Mouse (Mus musculus) heart, adult 8-10 months (tissue): ENCODE data around the gene Dscaml1. TPM values are rescaled to one million over a fixed set of nuclear protein-coding genes. Genes with fewer than 3 reads are reported as not detected.

ENCODE experiments used
- DNase-seq: peaks from one replicate; pipeline ENCODE4 v3.0.0; 2022; ENCODE audit warnings: low spot score
- total RNA-seq, 4 experiments: library from RNA; stranded (reverse); gene quantifications; 2 replicates each; pipeline ENCODE4 v1.2.4; 2022

The Dscaml1 gene
- total RNA-seq, 4 experiments from 2014 or later, result not detected

GRCm38 (mm10) chr9:45454032-45454431, 27.6 kb downstream of the Dscaml1 start:
- DNase-seq, result no peak

DNA sequence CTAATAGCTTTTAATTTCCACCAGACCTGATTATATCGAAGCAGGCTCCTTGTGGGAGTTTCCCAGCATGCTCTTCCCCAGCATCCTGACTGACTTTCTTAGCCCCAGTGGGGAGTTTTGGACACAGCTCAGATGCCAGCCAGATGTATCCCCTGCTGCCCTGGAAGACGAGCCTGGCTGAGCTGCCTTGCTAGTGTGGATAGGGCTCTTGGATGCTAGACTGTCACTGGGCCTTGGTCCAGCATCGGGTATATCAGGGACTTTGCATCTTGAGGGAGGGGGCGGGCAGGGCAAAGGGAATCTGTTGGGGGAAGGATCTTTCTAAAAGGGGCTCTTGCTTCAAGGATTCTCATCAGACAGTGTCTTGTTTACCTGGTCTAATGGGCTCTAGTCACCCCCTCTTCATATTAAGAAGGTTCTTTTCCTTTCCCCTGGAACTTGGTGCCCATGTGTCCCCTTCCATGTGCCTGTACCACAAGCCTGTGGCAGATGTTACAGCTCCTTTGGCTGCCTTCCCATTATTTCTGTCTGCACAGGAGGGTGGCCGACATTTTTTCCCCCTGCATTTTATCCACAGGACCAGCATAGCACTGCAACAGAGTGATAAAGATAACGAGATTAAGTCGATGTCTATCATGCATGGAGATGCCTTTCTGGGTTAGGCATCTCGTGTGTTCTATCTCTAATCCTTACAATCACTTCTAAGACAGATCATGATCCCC, 28.6 kb downstream of the Dscaml1 start:
- DNase-seq, result no peak

GRCm38 (mm10) chr9:45457200-45457599, 30.8 kb downstream of the Dscaml1 start:
- DNase-seq, result no peak

DNA sequence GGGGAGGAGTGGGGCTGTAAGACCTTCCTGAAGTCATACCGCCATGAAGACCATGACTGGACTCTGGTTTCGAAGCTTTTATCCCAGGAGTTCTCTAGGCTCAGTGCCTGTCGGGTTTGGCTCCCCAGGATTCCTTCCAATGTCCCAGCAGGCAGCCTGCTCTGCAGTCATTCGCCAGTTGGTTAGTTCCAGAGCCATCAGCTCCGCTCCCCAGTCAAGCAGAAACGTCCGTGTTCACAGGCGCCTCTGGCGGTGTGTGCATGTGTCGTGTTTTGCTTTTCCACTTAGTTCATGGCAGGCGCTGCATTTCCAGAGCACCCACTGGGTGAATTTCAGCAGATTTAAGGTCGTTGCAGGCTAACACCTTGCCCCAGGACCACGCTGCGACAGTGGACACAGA, 31.9 kb downstream of the Dscaml1 start:
- no peak for DNase-seq

- DNase-seq, result no peak
Measured at GRCm38 (mm10) chr9:45465396-45466019, 39.1 kb downstream of the Dscaml1 start.

- DNase-seq, result no peak
Measured at GRCm38 (mm10) chr9:45468235-45468634, 41.8 kb downstream of the Dscaml1 start.

DNA sequence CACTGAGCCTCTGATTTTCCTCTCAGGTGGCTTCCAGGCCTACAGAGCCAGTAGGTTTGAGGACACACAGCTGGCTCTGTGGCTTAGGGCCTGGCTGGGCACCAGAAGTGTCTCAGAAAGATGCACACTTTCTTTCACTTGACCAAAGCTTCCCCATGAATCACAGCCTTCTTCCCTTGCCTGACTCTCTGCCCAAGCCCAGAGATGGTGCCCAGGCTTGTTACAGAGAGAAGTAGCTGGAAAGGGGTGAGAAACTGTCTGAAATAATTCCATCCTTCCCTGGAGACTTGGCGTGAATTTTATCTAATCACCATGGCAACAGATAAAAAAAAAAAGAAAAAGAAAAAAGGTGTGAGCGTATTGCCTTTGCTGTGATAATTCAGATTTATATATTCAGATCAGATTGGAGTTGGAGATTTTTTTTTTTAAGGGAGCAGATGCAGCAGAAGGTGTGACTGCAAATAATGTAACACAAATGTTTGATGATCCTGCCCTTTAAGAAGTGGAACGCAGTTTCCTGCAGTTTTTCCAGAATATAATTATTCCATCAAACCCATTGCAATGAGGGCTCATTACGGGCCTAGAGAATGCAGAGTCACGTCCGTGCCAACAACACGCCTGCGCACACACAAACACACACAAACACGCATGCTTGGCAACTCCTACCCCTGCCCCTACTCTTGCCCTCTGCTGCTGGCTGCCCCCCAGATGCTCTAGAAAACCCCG, 44.5 kb downstream of the Dscaml1 start:
- DNase-seq, result no peak

GRCm38 (mm10) chr9:45471691-45472090, 45.3 kb downstream of the Dscaml1 start:
- DNase-seq, result no peak

DNA sequence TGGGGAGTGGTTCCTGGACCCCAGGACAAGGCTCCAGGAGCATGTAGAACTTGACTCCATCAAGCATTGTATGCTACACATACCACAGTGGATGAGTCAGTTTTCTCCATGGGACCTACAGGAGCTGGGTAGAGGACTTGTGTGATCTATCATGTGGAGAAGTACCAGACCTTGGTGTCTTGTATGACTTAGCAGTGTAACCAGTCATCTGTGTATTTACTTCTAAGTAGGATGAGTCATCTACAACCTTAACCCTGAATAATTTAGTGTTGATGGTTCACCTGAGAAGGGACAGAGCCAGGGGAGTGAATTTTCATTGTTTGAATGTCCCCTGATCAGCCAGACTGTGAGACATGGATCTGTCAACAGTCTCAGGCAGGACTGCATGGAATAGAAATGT, 48.4 kb downstream of the Dscaml1 start:
- no peak for DNase-seq

DNA sequence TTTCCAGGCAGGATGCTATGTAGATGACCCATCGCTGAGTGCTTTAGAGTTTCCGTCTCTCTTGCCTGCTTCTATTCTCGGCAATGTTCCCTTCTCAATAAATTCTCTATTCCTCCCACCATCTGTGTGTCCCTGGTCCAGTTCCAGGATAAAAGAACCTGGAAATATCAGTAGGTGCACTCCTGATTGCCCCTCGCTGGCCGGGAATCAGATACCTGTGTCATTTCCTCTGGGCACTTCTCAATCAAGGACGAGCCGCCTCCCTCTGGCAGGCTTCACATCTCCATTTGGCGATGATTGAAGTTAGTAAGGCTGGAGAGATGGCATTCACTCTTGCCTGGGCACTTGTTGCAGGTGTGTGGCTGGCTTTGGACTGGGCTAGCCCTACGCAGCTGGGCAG, 54.5 kb downstream of the Dscaml1 start:
- DNase-seq, result no peak

- DNase-seq, result no peak
Measured at GRCm38 (mm10) chr9:45486665-45487074, 60.2 kb downstream of the Dscaml1 start.

DNA sequence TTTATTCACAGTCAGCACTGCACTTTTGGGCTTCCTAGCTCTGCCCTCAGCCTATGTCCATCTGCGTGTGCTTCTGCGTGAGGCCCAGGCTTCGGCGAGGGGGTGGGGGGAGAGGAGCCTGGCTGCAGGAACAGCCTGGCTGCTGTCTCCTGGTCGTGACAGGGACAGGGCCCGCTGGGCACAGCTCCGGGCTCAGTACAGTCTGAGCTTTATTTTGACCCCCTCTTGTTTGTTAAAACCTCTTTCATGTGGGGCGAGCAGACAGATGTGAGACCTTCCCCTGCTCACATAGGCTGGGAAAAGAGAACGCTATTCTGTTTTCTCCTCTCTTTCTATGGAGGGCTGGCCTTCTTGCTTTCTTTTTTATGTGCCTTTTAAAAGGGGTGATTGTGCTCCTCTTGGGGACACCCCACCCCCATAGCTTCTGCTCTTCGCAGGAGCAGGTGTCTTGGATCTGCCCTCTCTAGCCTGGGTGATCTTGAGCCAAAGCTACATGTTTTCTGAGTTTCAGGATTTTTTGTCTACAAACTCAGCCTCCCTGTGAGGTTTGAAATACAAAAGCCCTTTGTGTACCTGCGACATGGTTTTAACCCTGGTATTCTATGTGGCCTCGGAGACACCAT, 60.9 kb downstream of the Dscaml1 start:
- no peak for DNase-seq

DNA sequence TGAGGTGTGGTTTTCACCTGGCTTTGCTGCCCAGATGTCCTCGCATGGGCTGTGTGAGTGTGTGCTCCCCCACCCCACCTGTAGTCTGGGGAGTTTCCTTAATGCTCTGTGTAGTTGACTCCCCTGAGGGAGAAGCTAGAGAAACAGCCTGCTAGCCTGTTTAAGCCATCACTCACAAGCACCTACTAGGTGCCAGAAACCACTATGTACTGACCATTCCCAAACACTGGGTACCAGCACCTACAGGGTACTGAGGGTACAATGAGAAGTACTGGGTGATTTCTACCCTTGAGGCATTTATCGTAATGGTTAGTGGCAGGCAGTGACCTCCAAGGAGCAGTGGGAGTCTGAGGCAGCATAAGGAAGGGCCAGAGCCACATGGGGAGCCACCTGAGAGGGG, 64.5 kb downstream of the Dscaml1 start:
- no peak for DNase-seq

GRCm38 (mm10) chr9:45494889-45495288, 68.5 kb downstream of the Dscaml1 start:
- no peak for DNase-seq

- DNase-seq, result no peak
Measured at GRCm38 (mm10) chr9:45496340-45496739, 69.9 kb downstream of the Dscaml1 start.

DNA sequence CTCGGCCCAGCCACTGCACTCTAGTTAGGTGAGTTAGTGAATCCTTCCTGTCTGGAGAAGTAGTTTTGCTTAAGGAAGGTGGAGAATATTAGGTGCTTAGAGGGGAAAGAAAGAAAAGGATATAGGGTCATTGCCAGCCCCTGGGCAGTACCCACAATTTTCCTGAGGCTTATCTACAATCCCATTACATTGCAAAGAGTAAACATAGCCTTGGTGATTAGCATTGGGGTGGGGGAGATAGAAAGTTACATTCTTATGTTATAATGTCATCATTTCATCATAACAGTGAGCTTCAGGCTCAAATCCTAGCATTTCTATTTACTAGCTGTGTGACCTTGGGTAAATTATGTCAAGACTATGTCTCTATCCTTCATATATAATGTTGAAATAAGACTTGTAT, 70.5 kb downstream of the Dscaml1 start:
- no peak for DNase-seq

DNA sequence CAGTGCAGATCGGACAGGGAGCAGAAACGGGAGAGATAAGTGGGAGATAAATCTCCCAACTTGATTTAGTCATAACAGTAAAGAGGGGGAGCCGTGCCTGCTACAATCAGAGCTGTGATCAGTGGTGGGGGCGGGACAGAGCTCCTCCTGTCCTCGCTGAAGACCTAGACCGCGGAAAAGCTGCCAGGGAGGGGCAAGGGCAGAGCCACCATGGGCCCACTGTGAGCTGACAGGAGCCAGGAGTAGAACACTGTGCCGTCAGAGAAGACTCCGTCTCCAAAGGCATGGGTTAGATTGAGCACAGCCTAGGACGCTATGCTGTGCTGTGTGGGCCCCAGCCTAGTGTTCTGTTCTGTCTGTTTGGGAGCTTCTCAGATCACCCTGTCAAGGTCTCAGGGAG, 72.8 kb downstream of the Dscaml1 start:
- no peak for DNase-seq

- DNase-seq, result no peak
Measured at GRCm38 (mm10) chr9:45500071-45500595, 73.7 kb downstream of the Dscaml1 start.

GRCm38 (mm10) chr9:45501295-45501927, 75.0 kb downstream of the Dscaml1 start:
- no peak for DNase-seq

- DNase-seq, result no peak
Measured at GRCm38 (mm10) chr9:45501963-45502641, 75.7 kb downstream of the Dscaml1 start.

- DNase-seq, result no peak
Measured at GRCm38 (mm10) chr9:45504977-45505376, 78.5 kb downstream of the Dscaml1 start.
